16 mouse cellular contexts compared by ENCODE assay signal in genomic region chr7:121165616-121166015, GRCm38 (mm10).
A peak's percentile ranks its signal among the peaks of the same experiment; 100 is the strongest.
DNase-seq lines count a peak whose midpoint lies in the region; ATAC-seq and TF ChIP-seq lines count a peak whose summit lies in the region.
"Had no signal": no experiment of that assay in that cellular context is flagged by ENCODE, and none has a peak within 500 bp of the region (broad histone marks: within the 10 kb centered on the region; RNA-seq: fewer than 3 reads in every experiment).

No protein-coding gene starts in this region.

- WGBS in hindbrain, postnatal 0 days: 42% methylated on average over 1 of the region's 1 CpGs
- WGBS in hindbrain, embryonic 12.5 days: 63% methylated on average over 1 of the region's 1 CpGs

- H3K4me3 ChIP-seq in hindbrain, postnatal 0 days (ENCODE audit: low read length): no peak overlapping the region
- H3K4me3 ChIP-seq in hindbrain, embryonic 12.5 days: no peak overlapping the region
- H3K4me3 ChIP-seq: erythroblast, embryonic 14.5 days; gastrocnemius, adult 2 months; heart, embryonic 15.5 days; left cerebral cortex, adult 2 months; limb, embryonic 15.5 days; stomach, embryonic 15.5 days had no signal

- peak; percentile 56 to 58 for DNase-seq in cerebellum, postnatal 10 days
- no peak for DNase-seq in cerebellum, postnatal 36 days
- DNase-seq in hindbrain, postnatal 0 days (ENCODE audit: low spot score): peak; percentile 39
- peak; percentile 15 for DNase-seq in right cerebral cortex, postnatal 14 days
- DNase-seq in right cerebral cortex, postnatal 36 days (ENCODE audit: low spot score in 2 of 2): no peak
- peak; percentile 25 for DNase-seq in retina, embryonic 14.5 days (ENCODE audit: low spot score)
- no peak for DNase-seq in adrenal gland, adult 18-20 months (ENCODE audit: low spot score in 2 of 2)
- DNase-seq: forebrain, postnatal 0 days; gastrocnemius, adult 2 months; heart, adult 18-20 months had no signal

- no peak for TF ChIP-seq CTCF in hindbrain, postnatal 0 days (IDR thresholded peaks at IDR 0.05; ENCODE audit: low read depth)

- no peaks in the 10 kb centered on the region for H3K27me3 ChIP-seq in hindbrain, postnatal 0 days (ENCODE audit: insufficient read depth, low read length)
- H3K27me3 ChIP-seq in hindbrain, embryonic 12.5 days: 0 out of 2 replicates have a peak, but pooled peaks cover 5% of the 10 kb centered on the region
- H3K27me3 ChIP-seq: heart, embryonic 15.5 days; limb, embryonic 15.5 days; stomach, embryonic 15.5 days had no signal

- no peak overlapping the region for H3K9ac ChIP-seq in hindbrain, postnatal 0 days (replicated peaks; ENCODE audit: low read length)
- H3K9ac ChIP-seq in hindbrain, embryonic 12.5 days: no peak overlapping the region
- H3K9ac ChIP-seq: forebrain, postnatal 0 days; heart, embryonic 15.5 days; limb, embryonic 15.5 days; stomach, embryonic 15.5 days had no signal

- H3K27ac ChIP-seq in hindbrain, postnatal 0 days: no peak overlapping the region
- no peak overlapping the region for H3K27ac ChIP-seq in hindbrain, embryonic 12.5 days
- H3K27ac ChIP-seq: gastrocnemius, adult 2 months; heart, embryonic 15.5 days; left cerebral cortex, adult 2 months; limb, embryonic 15.5 days; stomach, embryonic 15.5 days had no signal

- no peaks in the 10 kb centered on the region for H3K36me3 ChIP-seq in hindbrain, postnatal 0 days (ENCODE audit: insufficient read depth, low read length)
- no peaks in the 10 kb centered on the region for H3K36me3 ChIP-seq in hindbrain, embryonic 12.5 days
- H3K36me3 ChIP-seq: heart, embryonic 15.5 days; limb, embryonic 15.5 days; stomach, embryonic 15.5 days had no signal

- no peak for ATAC-seq in hindbrain, postnatal 0 days
- no peak for ATAC-seq in hindbrain, embryonic 12.5 days (ENCODE audit: low FRiP score)
- ATAC-seq: forebrain, postnatal 0 days had no signal

- H3K4me1 ChIP-seq in hindbrain, postnatal 0 days (ENCODE audit: insufficient read depth, low read length): no peaks in the 10 kb centered on the region; the same call in 1 of the 2 replicates
- peaks cover 8% of the 10 kb centered on the region for H3K4me1 ChIP-seq in hindbrain, embryonic 12.5 days
- H3K4me1 ChIP-seq: heart, embryonic 15.5 days; stomach, embryonic 15.5 days had no signal

- no peaks in the 10 kb centered on the region for H3K9me3 ChIP-seq in hindbrain, postnatal 0 days (ENCODE audit: low read length)
- H3K9me3 ChIP-seq in hindbrain, embryonic 12.5 days (replicated peaks): no peaks in the 10 kb centered on the region
- H3K9me3 ChIP-seq: heart, embryonic 15.5 days; limb, embryonic 15.5 days; stomach, embryonic 15.5 days had no signal

- no peak overlapping the region for H3K4me2 ChIP-seq in hindbrain, postnatal 0 days (ENCODE audit: low read depth, low read length)
- H3K4me2 ChIP-seq in hindbrain, embryonic 12.5 days (replicated peaks): no peak overlapping the region
- H3K4me2 ChIP-seq: heart, embryonic 15.5 days; limb, embryonic 15.5 days; stomach, embryonic 15.5 days had no signal

Comparison
In these comparisons a context has a peak if more than half of its experiments do, and no peak if none do; other contexts are left out.
1. DNase-seq: peak in cerebellum, postnatal 10 days (2 of 2), hindbrain, postnatal 0 days (single experiment), right cerebral cortex, postnatal 14 days (single experiment) and retina, embryonic 14.5 days (single experiment); none in cerebellum, postnatal 36 days (0 of 2), right cerebral cortex, postnatal 36 days (0 of 2) and adrenal gland, adult 18-20 months (0 of 2).